Mouse (Mus musculus) intestine, embryonic 14.5 days (tissue): ENCODE measurements at regions not wholly inside any gene's neighbourhood (a gene's known extent, or its start where the extent isn't known, plus 50 kb on each side); places are given as distances from the start of the nearest gene placed in this dataset.

ENCODE experiments used
- ATAC-seq: fragments of 200-750 bp; cut with Nextera tagmentation; replicated peaks from 2 replicates; pipeline ENCODE4 v1.8.0; 2017; ENCODE audit warnings: low read depth, moderate number of reproducible peaks, moderate TSS enrichment, moderate library complexity; ENCODE audit not compliant: low FRiP score, low TSS enrichment
- DNase-seq: peaks from one replicate; pipeline ENCODE4 v3.0.0-alpha.2; 2018; ENCODE audit warnings: low spot score
- H3K27ac ChIP-seq: fragments of 300-500 bp; sonication (generic); 2 replicates; pipeline ENCODE4 v1.5.1; 2014; ENCODE audit warnings: low read depth, mild to moderate bottlenecking, control low read depth
- H3K27me3 ChIP-seq: fragments of 300-500 bp; sonication (generic); replicated peaks from 2 replicates; pipeline ENCODE4 v1.6.1; 2014; ENCODE audit warnings: low read length, control low read depth; ENCODE audit not compliant: control insufficient read depth, insufficient read depth
- H3K36me3 ChIP-seq: fragments of 300-500 bp; sonication (generic); 2 replicates; pipeline ENCODE4 v1.6.1; 2014; ENCODE audit warnings: low read length, control low read depth; ENCODE audit not compliant: control insufficient read depth, insufficient read depth
- H3K4me1 ChIP-seq: fragments of 300-500 bp; sonication (generic); replicated peaks from 2 replicates; pipeline ENCODE4 v1.6.1; 2014; ENCODE audit warnings: low read length, control low read depth, mixed read lengths; ENCODE audit not compliant: control insufficient read depth, insufficient read depth
- H3K4me2 ChIP-seq: fragments of 300-500 bp; sonication (generic); 2 replicates; pipeline ENCODE4 v1.6.1; 2014; ENCODE audit warnings: low read length
- H3K4me3 ChIP-seq: fragments of 300-500 bp; sonication (generic); 2 replicates; pipeline ENCODE4 v1.5.1; 2014; ENCODE audit warnings: low read depth, low read length, control low read depth, mixed read lengths
- H3K9ac ChIP-seq: fragments of 300-500 bp; sonication (generic); 2 replicates; pipeline ENCODE4 v1.6.1; 2014; ENCODE audit warnings: mild to moderate bottlenecking, low read length
- H3K9me3 ChIP-seq: fragments of 300-500 bp; sonication (generic); 2 replicates; pipeline ENCODE4 v1.6.1; 2016; ENCODE audit warnings: low read length, control low read depth; ENCODE audit not compliant: control insufficient read depth
- WGBS: fragments of 180-500 bp; shearing (Covaris S2); extraction: QIAGEN DNeasy Blood & Tissue Kit; methylation state at CpG from one replicate; pipeline ENCODE4 v1.1.7; 2014; 5-methylcytosine and 5-hydroxymethylcytosine counted together

DNA sequence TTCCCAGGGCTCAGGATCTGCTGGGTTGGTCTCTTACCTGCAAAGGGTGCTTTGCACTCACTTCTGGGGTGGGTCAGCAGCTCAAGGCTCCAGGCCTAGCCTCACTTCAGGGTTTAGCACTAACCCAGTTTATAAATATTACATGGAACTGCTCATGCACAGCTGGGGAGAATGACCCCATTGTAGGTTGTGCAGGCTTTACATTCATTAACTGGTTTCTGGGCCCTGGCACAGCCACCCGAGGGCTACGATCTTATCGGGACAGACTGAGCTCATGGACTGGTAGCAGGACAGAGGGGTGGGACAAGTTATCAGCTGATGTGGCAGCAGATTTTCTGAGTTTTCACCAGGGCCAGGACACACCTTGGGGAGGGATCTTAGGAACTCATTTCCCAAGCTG, 59.4 kb upstream of the Shh start:
- 77% methylated on average over 3 of the region's 3 CpGs for WGBS
- no peaks in the 10 kb centered on the region for H3K9me3 ChIP-seq
- no peak overlapping the region for H3K9ac ChIP-seq
- no peak overlapping the region for H3K4me2 ChIP-seq
- H3K4me1 ChIP-seq, result peaks cover 2% of the 10 kb centered on the region
- no peak overlapping the region for H3K27ac ChIP-seq
- H3K36me3 ChIP-seq, result no peaks in the 10 kb centered on the region
- no peak overlapping the region for H3K4me3 ChIP-seq
- DNase-seq (no peak), ATAC-seq (no peak)
- H3K27me3 ChIP-seq, result no peaks in the 10 kb centered on the region

DNA sequence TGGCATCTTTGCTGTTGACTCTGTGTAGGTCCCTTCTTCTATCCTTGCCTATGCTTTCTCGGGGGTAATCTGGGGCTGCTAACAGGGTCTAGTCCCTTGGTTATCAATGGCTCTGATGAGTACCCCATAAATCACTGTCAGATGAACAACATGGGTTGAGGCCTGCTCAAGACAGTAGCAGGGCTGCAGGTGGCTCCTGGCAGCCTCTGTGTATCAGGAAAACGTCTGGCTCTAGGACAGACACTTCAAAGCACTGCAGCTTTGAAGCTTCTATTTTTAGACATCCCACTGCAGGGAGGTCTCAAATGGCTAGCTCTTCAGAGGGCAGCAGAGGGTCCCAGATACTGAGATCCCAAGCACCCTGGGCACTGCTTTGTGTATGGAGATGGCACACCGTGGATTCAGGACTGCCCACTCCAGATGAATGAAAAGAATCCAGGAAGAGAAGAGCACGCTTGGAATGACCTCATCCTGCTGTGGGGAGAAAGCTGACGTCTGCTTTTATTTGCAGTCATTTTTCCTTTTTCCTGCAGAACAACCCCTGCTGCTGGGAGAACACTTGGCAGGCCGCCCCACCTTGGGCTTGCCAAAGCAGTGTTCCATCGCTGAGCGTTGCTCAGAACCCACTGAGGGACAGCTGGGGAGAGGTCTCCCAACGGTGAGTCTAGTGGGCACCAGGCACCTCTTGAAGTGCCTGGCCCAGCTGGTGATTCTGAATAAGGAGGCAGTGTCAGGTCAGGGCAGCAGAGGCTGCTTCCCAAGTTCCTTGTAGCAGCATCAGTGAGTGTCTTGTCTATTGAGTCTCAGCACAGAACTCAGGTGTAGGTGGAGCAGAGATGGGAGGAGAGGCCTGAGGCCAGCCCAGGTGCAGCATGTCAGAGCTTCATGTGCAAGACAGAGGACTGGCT, 54.0 kb upstream of the Shh start:
- 0 out of 2 replicates have a peak overlapping the region, but pooled peaks have one; percentile 27 for H3K27ac ChIP-seq
- H3K9me3 ChIP-seq, result no peaks in the 10 kb centered on the region
- ATAC-seq (peak; percentile 68), DNase-seq (peak; percentile 70)
- no peaks in the 10 kb centered on the region for H3K36me3 ChIP-seq
- H3K27me3 ChIP-seq, result no peaks in the 10 kb centered on the region
- WGBS, result 32% methylated on average over 9 of the region's 9 CpGs
- no peak overlapping the region for H3K4me3 ChIP-seq
- H3K4me1 ChIP-seq, result peaks cover 9% of the 10 kb centered on the region
- no peak overlapping the region for H3K9ac ChIP-seq
- no peak overlapping the region for H3K4me2 ChIP-seq

DNA sequence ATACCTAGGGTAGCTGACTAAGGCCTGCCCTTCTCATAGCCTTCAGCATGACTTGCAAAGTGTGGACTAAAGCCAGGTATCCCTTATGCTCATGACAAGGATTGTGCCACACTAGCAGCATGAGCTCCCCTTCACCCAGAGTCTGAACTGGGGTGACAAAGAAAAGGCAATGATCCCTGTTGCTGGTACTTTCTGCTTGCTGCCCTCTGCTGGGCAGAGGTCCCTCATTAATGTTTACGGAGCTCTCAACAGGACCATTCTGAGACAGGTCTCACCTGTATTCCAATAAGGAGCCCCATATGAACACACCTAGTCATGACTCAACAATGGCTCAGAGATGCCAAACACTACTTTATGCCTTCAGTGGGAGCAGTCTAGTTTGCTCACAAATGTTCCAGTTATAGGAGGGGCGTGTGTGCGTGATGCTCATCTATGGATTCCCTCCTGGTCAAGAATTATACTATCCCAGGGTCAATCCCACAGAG, 52.0 kb upstream of the Shh start:
- H3K9ac ChIP-seq, result no peak overlapping the region
- no peak overlapping the region for H3K4me2 ChIP-seq
- peaks cover 9% of the 10 kb centered on the region for H3K4me1 ChIP-seq
- H3K27ac ChIP-seq, result no peak overlapping the region
- H3K9me3 ChIP-seq, result no peaks in the 10 kb centered on the region
- H3K36me3 ChIP-seq, result no peaks in the 10 kb centered on the region
- ATAC-seq (no peak), DNase-seq (no peak)
- WGBS, result 87% methylated on average over 3 of the region's 3 CpGs
- no peak overlapping the region for H3K4me3 ChIP-seq
- H3K27me3 ChIP-seq, result no peaks in the 10 kb centered on the region
